Comparison of ENCODE assay signal across 26 mouse cellular contexts in genomic region chrX:38008756-38009155, GRCm38 (mm10). TPM values are rescaled to one million over a fixed set of nuclear protein-coding genes. Genes with fewer than 3 reads are reported as not detected.
A peak's percentile ranks its signal among the peaks of the same experiment; 100 is the strongest.
DNase-seq lines count a peak whose midpoint lies in the region; ATAC-seq and TF ChIP-seq lines count a peak whose summit lies in the region.
"Had no signal": no experiment of that assay in that cellular context is flagged by ENCODE, and none has a peak within 500 bp of the region (broad histone marks: within the 10 kb centered on the region; RNA-seq: fewer than 3 reads in every experiment).

No protein-coding gene starts in this region.

- DNase-seq in heart, postnatal 10 days = peak; percentile 8 to 18
- DNase-seq in urinary bladder, postnatal 14 days (ENCODE audit: low spot score) = peak; percentile 5
- DNase-seq in urinary bladder, postnatal 10 days (ENCODE audit: low spot score) = no peak
- DNase-seq in adrenal gland, postnatal 10 days = peak; percentile 68
- peak; percentile 16 for DNase-seq in stomach, postnatal 0 days (ENCODE audit: low spot score)
- DNase-seq in lung, adult 2 months = no peak
- no peak for DNase-seq in limb, embryonic 10.5 days (ENCODE audit: low spot score)
- DNase-seq: cerebellum, adult 11-12 months; cerebellum, adult 9-10 months; cerebellum, postnatal 25 days; gastrocnemius, postnatal 36 days; heart, adult 11 months had no signal

- 47% methylated on average over 2 of the region's 2 CpGs for WGBS in heart, embryonic 11.5 days (ENCODE audit: insufficient replicate concordance)
- WGBS in stomach, postnatal 0 days = 56% methylated on average over 2 of the region's 2 CpGs
- WGBS in lung, adult 2 months = 59% methylated on average over 2 of the region's 2 CpGs
- WGBS in limb, embryonic 10.5 days = 86% methylated on average over 2 of the region's 2 CpGs

- H3K27ac ChIP-seq in heart, embryonic 11.5 days (ENCODE audit: low read depth, low read length) = no peak overlapping the region
- no peak overlapping the region for H3K27ac ChIP-seq in stomach, postnatal 0 days (replicated peaks)
- H3K27ac ChIP-seq in limb, embryonic 10.5 days = no peak overlapping the region
- H3K27ac ChIP-seq: embryonic facial prominence, embryonic 10.5 days; heart, embryonic 10.5 days; heart, embryonic 15.5 days; hindbrain, embryonic 15.5 days had no signal

- no peak for TF ChIP-seq EP300 in stomach, postnatal 0 days (optimal IDR thresholded peaks at IDR 0.05)

- no peaks in the 10 kb centered on the region for H3K36me3 ChIP-seq in heart, embryonic 11.5 days (ENCODE audit: control insufficient read depth, insufficient read depth, low read length)
- no peaks in the 10 kb centered on the region for H3K36me3 ChIP-seq in stomach, postnatal 0 days (ENCODE audit: control insufficient read depth, insufficient read depth, low read length)
- no peaks in the 10 kb centered on the region for H3K36me3 ChIP-seq in limb, embryonic 10.5 days
- H3K36me3 ChIP-seq: embryonic facial prominence, embryonic 10.5 days; heart, embryonic 10.5 days; heart, embryonic 15.5 days; hindbrain, embryonic 15.5 days had no signal

- H3K4me3 ChIP-seq in heart, embryonic 11.5 days (ENCODE audit: low read depth, low read length) = no peak overlapping the region
- H3K4me3 ChIP-seq in stomach, postnatal 0 days (ENCODE audit: low read depth, low read length) = no peak overlapping the region
- H3K4me3 ChIP-seq in lung, adult 2 months (replicated peaks; ENCODE audit: extremely low read depth, low read depth, low read length) = no peak overlapping the region
- H3K4me3 ChIP-seq in limb, embryonic 10.5 days = no peak overlapping the region
- H3K4me3 ChIP-seq: embryonic facial prominence, embryonic 10.5 days; heart, embryonic 10.5 days; heart, embryonic 15.5 days; hindbrain, embryonic 15.5 days had no signal

- no peak overlapping the region for H3K4me2 ChIP-seq in heart, embryonic 11.5 days
- H3K4me2 ChIP-seq in stomach, postnatal 0 days (replicated peaks; ENCODE audit: low read depth) = no peak overlapping the region
- H3K4me2 ChIP-seq: heart, embryonic 15.5 days; hindbrain, embryonic 15.5 days had no signal

- no peak for TF ChIP-seq CTCF in stomach, postnatal 0 days (IDR thresholded peaks at IDR 0.05; ENCODE audit: low read depth)
- TF ChIP-seq CTCF in lung, adult 2 months (IDR thresholded peaks at IDR 0.05; ENCODE audit: insufficient read depth, low read length) = no peak

- intact Hi-C loops in heart, postnatal 10 days (cut with DNase I) = no loop called here

- no peaks in the 10 kb centered on the region for H3K9me3 ChIP-seq in heart, embryonic 11.5 days (replicated peaks; ENCODE audit: control insufficient read depth, low read length)
- H3K9me3 ChIP-seq in stomach, postnatal 0 days (ENCODE audit: control insufficient read depth, low read length) = no peaks in the 10 kb centered on the region
- no peaks in the 10 kb centered on the region for H3K9me3 ChIP-seq in limb, embryonic 10.5 days (replicated peaks)
- H3K9me3 ChIP-seq: embryonic facial prominence, embryonic 10.5 days; heart, embryonic 10.5 days; heart, embryonic 15.5 days; hindbrain, embryonic 15.5 days had no signal

- ATAC-seq in heart, embryonic 11.5 days (replicated peaks; ENCODE audit: insufficient number of reproducible peaks, low FRiP score, low TSS enrichment) = no peak
- ATAC-seq in stomach, postnatal 0 days (ENCODE audit: low FRiP score, low TSS enrichment) = no peak
- ATAC-seq: activated CD4-positive, CD25-positive, alpha-beta regulatory T cell, adult 4 months; forebrain, embryonic 14.5 days; intestine, embryonic 16.5 days; Patski had no signal

- H3K4me1 ChIP-seq in heart, embryonic 11.5 days (ENCODE audit: control insufficient read depth, insufficient read depth, low read length) = no peaks in the 10 kb centered on the region
- H3K4me1 ChIP-seq in stomach, postnatal 0 days (replicated peaks; ENCODE audit: control insufficient read depth, insufficient read depth) = no peaks in the 10 kb centered on the region
- no peaks in the 10 kb centered on the region for H3K4me1 ChIP-seq in lung, adult 2 months (ENCODE audit: control insufficient read depth, insufficient read depth, low read length)
- no peaks in the 10 kb centered on the region for H3K4me1 ChIP-seq in limb, embryonic 10.5 days
- H3K4me1 ChIP-seq: embryonic facial prominence, embryonic 10.5 days; heart, embryonic 10.5 days; heart, embryonic 15.5 days; hindbrain, embryonic 15.5 days had no signal

- TF ChIP-seq POLR2A in lung, adult 2 months (IDR thresholded peaks at IDR 0.05; ENCODE audit: borderline replicate concordance, extremely low read depth, low read depth, low read length) = no peak

- H3K27me3 ChIP-seq in heart, embryonic 11.5 days (ENCODE audit: control insufficient read depth, insufficient read depth, low read length) = no peaks in the 10 kb centered on the region
- no peaks in the 10 kb centered on the region for H3K27me3 ChIP-seq in stomach, postnatal 0 days (ENCODE audit: control insufficient read depth, insufficient read depth, low read length)
- H3K27me3 ChIP-seq in limb, embryonic 10.5 days (ENCODE audit: low read depth, poor library complexity, severe bottlenecking) = no peaks in the 10 kb centered on the region
- H3K27me3 ChIP-seq: CH12.LX; heart, embryonic 15.5 days; hindbrain, embryonic 15.5 days; Patski had no signal

- H3K9ac ChIP-seq in heart, embryonic 11.5 days (ENCODE audit: low read depth, low read length) = no peak overlapping the region
- H3K9ac ChIP-seq in stomach, postnatal 0 days (ENCODE audit: low read length) = no peak overlapping the region
- H3K9ac ChIP-seq: heart, embryonic 15.5 days; hindbrain, embryonic 15.5 days had no signal

RNA-seq across cellular contexts. Expression of gene Btg1-ps1, which starts 9.9 kb away (rescaled TPM):
- total RNA-seq in heart, postnatal 10 days (2021) = not detected
- not detected in 2 replicates for polyA plus RNA-seq in heart, embryonic 11.5 days (2014; fragmentation: Nextera tagmentation; extraction: Ambion mirVana)
- total RNA-seq in adrenal gland, postnatal 10 days (2021) = not detected
- polyA plus RNA-seq in stomach, postnatal 0 days (2015; fragmentation: Nextera tagmentation; extraction: Ambion mirVana) = not detected in 2 replicates
- not detected in 2 replicates for polyA plus RNA-seq in lung, adult 2 months (2012; rRNA removed)
- not detected in 2 replicates for polyA plus RNA-seq in limb, embryonic 10.5 days (2016; fragmentation: Nextera tagmentation; extraction: Ambion mirVana)
- total RNA-seq: CH12.LX; gastrocnemius, adult 8-10 months; gastrocnemius, postnatal 36 days; heart, postnatal 25 days had no signal
- polyA plus RNA-seq: embryonic facial prominence, embryonic 10.5 days; embryonic facial prominence, embryonic 14.5 days; forebrain, embryonic 14.5 days; heart, embryonic 10.5 days; heart, embryonic 15.5 days; hindbrain, embryonic 11.5 days; hindbrain, embryonic 15.5 days; intestine, embryonic 16.5 days; Patski had no signal

RNA-seq across cellular contexts. Expression of gene Btg1-ps2, which starts 34.2 kb away (rescaled TPM):
- total RNA-seq in heart, postnatal 10 days (2021) = not detected
- polyA plus RNA-seq in heart, embryonic 11.5 days (2014; fragmentation: Nextera tagmentation; extraction: Ambion mirVana) = not detected in 2 replicates
- not detected for total RNA-seq in adrenal gland, postnatal 10 days (2021)
- polyA plus RNA-seq in stomach, postnatal 0 days (2015; fragmentation: Nextera tagmentation; extraction: Ambion mirVana) = not detected in 2 replicates
- polyA plus RNA-seq in lung, adult 2 months (2012; rRNA removed) = not detected in 2 replicates
- polyA plus RNA-seq in limb, embryonic 10.5 days (2016; fragmentation: Nextera tagmentation; extraction: Ambion mirVana) = not detected in 2 replicates
- total RNA-seq: CH12.LX; gastrocnemius, adult 8-10 months; gastrocnemius, postnatal 36 days; heart, postnatal 25 days had no signal
- polyA plus RNA-seq: activated CD4-positive, CD25-positive, alpha-beta regulatory T cell, adult 4 months; embryonic facial prominence, embryonic 10.5 days; embryonic facial prominence, embryonic 14.5 days; forebrain, embryonic 14.5 days; heart, embryonic 10.5 days; heart, embryonic 15.5 days; hindbrain, embryonic 11.5 days; hindbrain, embryonic 15.5 days; intestine, embryonic 16.5 days; Patski had no signal

RNA-seq across cellular contexts. Expression of gene Rhox10, which starts 57.5 kb away (rescaled TPM):
- total RNA-seq in heart, postnatal 10 days (2021) = not detected
- not detected in 2 replicates for polyA plus RNA-seq in heart, embryonic 11.5 days (2014; fragmentation: Nextera tagmentation; extraction: Ambion mirVana)
- not detected for total RNA-seq in adrenal gland, postnatal 10 days (2021)
- 0.18 TPM in 1 of 2 replicates, not detected in the other for polyA plus RNA-seq in stomach, postnatal 0 days (2015; fragmentation: Nextera tagmentation; extraction: Ambion mirVana)
- not detected in 2 replicates for polyA plus RNA-seq in lung, adult 2 months (2012; rRNA removed)
- not detected in 2 replicates for polyA plus RNA-seq in limb, embryonic 10.5 days (2016; fragmentation: Nextera tagmentation; extraction: Ambion mirVana)
- total RNA-seq: CH12.LX; gastrocnemius, adult 8-10 months; gastrocnemius, postnatal 36 days; heart, postnatal 25 days had no signal
- polyA plus RNA-seq: activated CD4-positive, CD25-positive, alpha-beta regulatory T cell, adult 4 months; embryonic facial prominence, embryonic 10.5 days; embryonic facial prominence, embryonic 14.5 days; forebrain, embryonic 14.5 days; heart, embryonic 10.5 days; heart, embryonic 15.5 days; hindbrain, embryonic 11.5 days; hindbrain, embryonic 15.5 days; intestine, embryonic 16.5 days; Patski had no signal

Comparison
In these comparisons a context has a peak if more than half of its experiments do, and no peak if none do; other contexts are left out.
1. DNase-seq: peak in heart, postnatal 10 days (2 of 2), urinary bladder, postnatal 14 days (single experiment), adrenal gland, postnatal 10 days (single experiment) and stomach, postnatal 0 days (single experiment); none in urinary bladder, postnatal 10 days (single experiment), lung, adult 2 months (single experiment) and limb, embryonic 10.5 days (single experiment).